In the genomic region with DNA sequence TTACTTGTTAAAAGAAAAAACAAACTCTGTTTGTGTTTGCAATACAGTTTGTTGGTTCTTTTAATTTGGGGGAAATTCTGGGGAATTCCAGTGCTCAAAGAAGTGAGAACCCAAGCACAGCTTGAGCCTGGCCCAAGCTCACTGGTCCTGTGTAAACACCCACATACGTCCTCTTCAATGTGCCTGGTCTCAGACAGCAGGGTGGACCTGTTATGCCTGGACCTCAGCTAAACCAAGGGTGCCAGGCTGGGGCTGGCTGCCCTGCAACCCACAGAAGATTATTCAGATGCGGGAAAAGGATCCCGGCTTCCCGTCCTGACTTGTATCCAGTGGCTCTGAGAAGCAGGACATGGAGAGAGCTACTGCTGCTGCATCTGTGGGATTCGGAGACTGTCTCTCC, we compare ENCODE assay signal across 23 mouse cellular contexts.
A peak's percentile ranks its signal among the peaks of the same experiment; 100 is the strongest.
DNase-seq lines count a peak whose midpoint lies in the region; ATAC-seq lines count a peak whose summit lies in the region.
"Had no signal": no experiment of that assay in that cellular context is flagged by ENCODE, and none has a peak within 500 bp of the region (broad histone marks: within the 10 kb centered on the region; RNA-seq: fewer than 3 reads in every experiment).

No protein-coding gene starts in this region.

- no peak for ATAC-seq in hindbrain, embryonic 11.5 days (ENCODE audit: low FRiP score)
- no peak for ATAC-seq in limb, embryonic 11.5 days (ENCODE audit: insufficient number of reproducible peaks, low FRiP score, low TSS enrichment, low read depth)
- ATAC-seq: forebrain, embryonic 14.5 days; hindbrain, embryonic 16.5 days; intestine, embryonic 16.5 days; midbrain, embryonic 16.5 days had no signal

- no peaks in the 10 kb centered on the region for H3K9me3 ChIP-seq in hindbrain, embryonic 10.5 days
- H3K9me3 ChIP-seq in hindbrain, embryonic 11.5 days (ENCODE audit: control insufficient read depth, low read length), result no peaks in the 10 kb centered on the region
- 0 out of 2 replicates have a peak, but pooled peaks cover 2% of the 10 kb centered on the region for H3K9me3 ChIP-seq in embryonic facial prominence, embryonic 10.5 days
- H3K9me3 ChIP-seq in limb, embryonic 11.5 days (ENCODE audit: control insufficient read depth, low read length), result no peaks in the 10 kb centered on the region
- H3K9me3 ChIP-seq: limb, embryonic 13.5 days; lung, embryonic 15.5 days had no signal

- H3K4me1 ChIP-seq in hindbrain, embryonic 10.5 days (replicated peaks), result peaks cover 15% of the 10 kb centered on the region
- no peaks in the 10 kb centered on the region; the same call in 1 of the 2 replicates for H3K4me1 ChIP-seq in hindbrain, embryonic 11.5 days (replicated peaks; ENCODE audit: control insufficient read depth, insufficient read depth, low read length)
- peaks cover 28% of the 10 kb centered on the region for H3K4me1 ChIP-seq in embryonic facial prominence, embryonic 10.5 days
- peaks cover 15% of the 10 kb centered on the region; the same call in 1 of the 2 replicates for H3K4me1 ChIP-seq in limb, embryonic 11.5 days (ENCODE audit: control insufficient read depth, insufficient read depth, low read length)
- H3K4me1 ChIP-seq: lung, embryonic 15.5 days had no signal

- H3K27ac ChIP-seq in hindbrain, embryonic 10.5 days, result peak overlapping the region; percentile 37; the same call in 1 of the 2 replicates
- no peak overlapping the region for H3K27ac ChIP-seq in hindbrain, embryonic 11.5 days (ENCODE audit: low read depth, low read length)
- H3K27ac ChIP-seq in embryonic facial prominence, embryonic 10.5 days (replicated peaks), result peak overlapping the region; percentile 79
- no peak overlapping the region; the same call in 1 of the 2 replicates for H3K27ac ChIP-seq in limb, embryonic 11.5 days (replicated peaks; ENCODE audit: low read depth, low read length)
- H3K27ac ChIP-seq: gastrocnemius, adult 2 months; layer of hippocampus, adult 2 months; limb, embryonic 13.5 days; liver, embryonic 14.5 days; lung, embryonic 15.5 days; stomach, postnatal 0 days had no signal

- no peak overlapping the region for H3K9ac ChIP-seq in hindbrain, embryonic 11.5 days (ENCODE audit: low read depth, low read length)
- H3K9ac ChIP-seq in limb, embryonic 11.5 days (ENCODE audit: low read length), result no peak overlapping the region
- H3K9ac ChIP-seq: limb, embryonic 13.5 days; liver, embryonic 14.5 days; lung, embryonic 15.5 days had no signal

- peak; percentile 9 for DNase-seq in hindbrain, embryonic 10.5 days (ENCODE audit: low spot score)
- DNase-seq in hindbrain, embryonic 11.5 days (ENCODE audit: low spot score), result no peak
- peak; percentile 5 for DNase-seq in 3134 (ENCODE audit: extremely low read depth, insufficient read length, low spot score)
- DNase-seq in embryonic facial prominence, embryonic 10.5 days (ENCODE audit: low spot score), result no peak
- peak; percentile 22 for DNase-seq in limb, embryonic 11.5 days (ENCODE audit: low spot score)
- no peak for DNase-seq in layer of hippocampus, adult 11-12 months (ENCODE audit: low spot score)
- no peak for DNase-seq in testis, postnatal 14 days (ENCODE audit: low spot score)
- DNase-seq: adrenal gland, postnatal 14 days; cerebellum, adult 2 months; gastrocnemius, adult 2 months; heart, postnatal 4 days; kidney, postnatal 10 days had no signal

- no peaks in the 10 kb centered on the region for H3K36me3 ChIP-seq in hindbrain, embryonic 10.5 days
- no peaks in the 10 kb centered on the region for H3K36me3 ChIP-seq in hindbrain, embryonic 11.5 days (ENCODE audit: control insufficient read depth, insufficient read depth, low read length)
- H3K36me3 ChIP-seq in embryonic facial prominence, embryonic 10.5 days (replicated peaks), result no peaks in the 10 kb centered on the region
- H3K36me3 ChIP-seq in limb, embryonic 11.5 days (ENCODE audit: control insufficient read depth, insufficient read depth, low read length), result no peaks in the 10 kb centered on the region
- H3K36me3 ChIP-seq: limb, embryonic 13.5 days; lung, embryonic 15.5 days had no signal

- H3K4me3 ChIP-seq in hindbrain, embryonic 10.5 days, result no peak overlapping the region
- no peak overlapping the region for H3K4me3 ChIP-seq in hindbrain, embryonic 11.5 days (ENCODE audit: low read depth, low read length)
- H3K4me3 ChIP-seq in embryonic facial prominence, embryonic 10.5 days, result no peak overlapping the region
- no peak overlapping the region for H3K4me3 ChIP-seq in limb, embryonic 11.5 days (ENCODE audit: low read depth, low read length)
- H3K4me3 ChIP-seq: erythroblast, embryonic 14.5 days; gastrocnemius, adult 2 months; layer of hippocampus, adult 2 months; limb, embryonic 13.5 days; lung, embryonic 15.5 days; myocyte had no signal

- H3K27me3 ChIP-seq in hindbrain, embryonic 10.5 days (ENCODE audit: insufficient read depth, poor library complexity, severe bottlenecking), result peaks cover 23% of the 10 kb centered on the region
- H3K27me3 ChIP-seq in hindbrain, embryonic 11.5 days (ENCODE audit: control insufficient read depth, insufficient read depth, low read length), result no peaks in the 10 kb centered on the region
- no peaks in the 10 kb centered on the region for H3K27me3 ChIP-seq in embryonic facial prominence, embryonic 10.5 days (replicated peaks; ENCODE audit: low read depth, poor library complexity, severe bottlenecking)
- H3K27me3 ChIP-seq in limb, embryonic 11.5 days (ENCODE audit: control insufficient read depth, insufficient read depth, low read length), result no peaks in the 10 kb centered on the region
- H3K27me3 ChIP-seq: limb, embryonic 13.5 days; lung, embryonic 15.5 days had no signal

- 62% methylated on average over 5 of the region's 5 CpGs for WGBS in hindbrain, embryonic 10.5 days
- WGBS in hindbrain, embryonic 11.5 days, result 64% methylated on average over 5 of the region's 5 CpGs
- 55% methylated on average over 5 of the region's 5 CpGs for WGBS in embryonic facial prominence, embryonic 10.5 days
- 63% methylated on average over 5 of the region's 5 CpGs for WGBS in limb, embryonic 11.5 days

- H3K4me2 ChIP-seq in hindbrain, embryonic 11.5 days (replicated peaks; ENCODE audit: low read depth, low read length), result no peak overlapping the region
- H3K4me2 ChIP-seq in limb, embryonic 11.5 days (ENCODE audit: low read depth, severe bottlenecking), result no peak overlapping the region
- H3K4me2 ChIP-seq: limb, embryonic 13.5 days; lung, embryonic 15.5 days had no signal

Comparison
In these comparisons a context has a peak if more than half of its experiments do, and no peak if none do; other contexts are left out.
1. DNase-seq: peak in hindbrain, embryonic 10.5 days (single experiment), 3134 (single experiment) and limb, embryonic 11.5 days (single experiment); none in hindbrain, embryonic 11.5 days (single experiment), embryonic facial prominence, embryonic 10.5 days (single experiment), layer of hippocampus, adult 11-12 months (single experiment) and testis, postnatal 14 days (single experiment).
2. H3K27ac ChIP-seq: peak in hindbrain, embryonic 10.5 days (single experiment) and embryonic facial prominence, embryonic 10.5 days (single experiment); none in hindbrain, embryonic 11.5 days (single experiment) and limb, embryonic 11.5 days (single experiment).